Mouse (Mus musculus) Patski (cell line): ENCODE data around the gene Trim2. TPM values are rescaled to one million over a fixed set of nuclear protein-coding genes. Genes with fewer than 3 reads are reported as not detected.

Experiments
- ATAC-seq: fragments of 100-300 bp; one replicate; pipeline ENCODE4 v1.8.0; 2021
- CTCF ChIA-PET: fragments of 350-600 bp; sonication (Branson Sonifier 250); formaldehyde crosslinking; loops from one replicate; lab custom pipeline; 2022; ENCODE audit warnings: inconsistent platforms; lab: Charles Lee
- POLR2A ChIA-PET: fragments of 350-600 bp; sonication (Branson Sonifier 250); formaldehyde crosslinking; loops from one replicate; lab custom pipeline; 2022; ENCODE audit warnings: antibody characterized with exemption, inconsistent platforms; lab: Charles Lee
- DNase-seq: peaks from one replicate; pipeline ENCODE4 v3.0.0-alpha.2; 2011; ENCODE audit warnings: low read depth, low spot score
- H3K27me3 ChIP-seq: fragments of 371-371 bp; one replicate; pipeline ENCODE4 v1.5.1; 2021
- CTCF ChIP-seq: fragments of 100-300 bp; IDR thresholded peaks from one replicate; pipeline ENCODE4 v1.5.1; 2021
- in situ Hi-C: fragments of 300-500 bp; cut with MboI; formaldehyde crosslinking; loops from 3 replicates; pipeline ENCODE4 v1.11.1; 2018; ENCODE audit warnings: low pct_unique_long_range_greater_than_20kb, mixed read lengths
- polyA plus RNA-seq: library from polyadenylated mRNA; unstranded; gene quantifications from one replicate; pipeline ENCODE4 v1.2.3, GENCODE M21; 2021

Trim2 gene
- polyA plus RNA-seq, 1 experiment from 2014 or later, result 30.7 TPM

DNA sequence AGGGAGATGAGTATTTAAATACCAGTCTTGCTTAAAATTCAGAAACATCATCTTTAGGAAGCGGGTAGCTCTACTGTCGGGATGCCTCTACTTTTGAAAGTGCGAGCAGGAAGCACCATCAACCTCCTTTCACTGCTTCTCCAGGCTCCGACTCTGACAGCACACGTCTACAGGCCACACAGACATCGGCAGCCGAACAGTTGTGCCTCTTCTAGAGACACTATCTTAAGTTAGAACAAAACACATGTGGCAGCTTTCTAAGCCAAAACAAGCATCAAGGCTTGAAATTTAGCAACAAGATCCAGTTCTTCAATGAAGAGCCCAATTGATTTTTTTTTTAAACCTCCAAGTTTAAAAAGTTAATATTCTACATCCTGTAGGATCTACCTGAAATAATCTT, 188.5 kb downstream of the Trim2 start:
- ATAC-seq (no peak), DNase-seq (no peak)
- ChIA-PET POLR2A (no interaction called here), CTCF (interaction anchor here (0.7 to 2.2 kb wide), 5 partner anchors 12 to 202 kb away, joined by 3 to 8 read pairs (median 5); no protein-coding TSS in a partner anchor)
- in situ Hi-C loops, result loop anchor here (5.0 kb wide), 1 partner anchor 176 kb away; no protein-coding TSS in a partner anchor
- no peak for TF ChIP-seq CTCF
- no peaks in the 10 kb centered on the region for H3K27me3 ChIP-seq

Other genes with a start within 250 kb of the Trim2 start
- 20.1 TPM for gene Mnd1, start 151.1 kb downstream of the Trim2 start, polyA plus RNA-seq
- 0.47 TPM for gene Gm6525, start 132.8 kb downstream of the Trim2 start, polyA plus RNA-seq
- gene Fhdc1, start 173.6 kb upstream of the Trim2 start, polyA plus RNA-seq, result 16.3 TPM